8 mouse cellular contexts compared by ENCODE assay signal in the genomic region with DNA sequence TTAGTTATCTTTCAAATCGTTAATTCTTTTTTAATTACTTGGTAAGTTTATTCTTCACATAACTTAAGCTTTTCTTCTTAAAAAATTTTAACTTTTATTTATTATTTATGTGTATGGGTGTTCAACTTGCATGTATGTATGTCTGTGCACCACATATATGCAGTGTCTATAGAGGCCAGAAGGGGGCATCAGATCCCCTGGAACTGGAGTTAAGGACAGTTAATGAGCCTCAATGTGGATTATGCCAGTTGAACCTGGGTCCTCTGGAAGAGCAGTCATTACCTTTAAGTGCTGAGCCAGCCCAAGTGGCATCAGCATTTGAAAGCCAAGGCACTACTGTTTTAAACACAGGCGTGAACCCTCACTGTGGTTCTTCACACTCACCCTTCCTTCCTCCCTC.
DNase-seq lines count a peak whose midpoint lies in the region; ATAC-seq lines count a peak whose summit lies in the region.

No protein-coding gene starts in this region.

- H3K4me1 ChIP-seq in intestine, embryonic 14.5 days (replicated peaks; ENCODE audit: control insufficient read depth, insufficient read depth, low read length), result no peaks in the 10 kb centered on the region
- no peaks in the 10 kb centered on the region for H3K4me1 ChIP-seq in liver, embryonic 12.5 days

- H3K36me3 ChIP-seq in intestine, embryonic 14.5 days (ENCODE audit: control insufficient read depth, insufficient read depth, low read length), result no peaks in the 10 kb centered on the region
- no peaks in the 10 kb centered on the region for H3K36me3 ChIP-seq in liver, embryonic 12.5 days

- H3K9ac ChIP-seq in intestine, embryonic 14.5 days (ENCODE audit: low read length), result no peak overlapping the region
- H3K9ac ChIP-seq in liver, embryonic 12.5 days, result no peak overlapping the region

- peak; percentile 42 for DNase-seq in heart, postnatal 4 days
- DNase-seq in heart, adult 18-20 months, result no peak
- DNase-seq in Muller cell, postnatal 12 days (ENCODE audit: inconsistent ontology term), result peak; percentile 29
- peak; percentile 29 for DNase-seq in embryo, embryonic 9.5 days (ENCODE audit: extremely low spot score)
- no peak for DNase-seq in intestine, embryonic 14.5 days (ENCODE audit: low spot score)
- DNase-seq in right cerebral cortex, postnatal 4 days, result peak; percentile 38
- DNase-seq in gastrocnemius, postnatal 4 days (ENCODE audit: low spot score in 2 of 2), result no peak

- no peak overlapping the region for H3K4me3 ChIP-seq in intestine, embryonic 14.5 days (ENCODE audit: low read depth, low read length)
- H3K4me3 ChIP-seq in liver, embryonic 12.5 days, result no peak overlapping the region

- H3K27me3 ChIP-seq in intestine, embryonic 14.5 days (replicated peaks; ENCODE audit: control insufficient read depth, insufficient read depth, low read length), result no peaks in the 10 kb centered on the region
- H3K27me3 ChIP-seq in liver, embryonic 12.5 days (replicated peaks), result no peaks in the 10 kb centered on the region

- peak; percentile 55; the same call in 1 of the 2 replicates for ATAC-seq in intestine, embryonic 14.5 days (replicated peaks; ENCODE audit: low FRiP score, low TSS enrichment, low read depth)
- ATAC-seq in liver, embryonic 12.5 days, result 0 out of 2 replicates have a peak, but pooled peaks have one; percentile 46

- H3K9me3 ChIP-seq in intestine, embryonic 14.5 days (ENCODE audit: control insufficient read depth, low read length), result no peaks in the 10 kb centered on the region
- no peaks in the 10 kb centered on the region for H3K9me3 ChIP-seq in liver, embryonic 12.5 days (replicated peaks)

- H3K4me2 ChIP-seq in intestine, embryonic 14.5 days (ENCODE audit: low read length), result no peak overlapping the region
- no peak overlapping the region for H3K4me2 ChIP-seq in liver, embryonic 12.5 days

- WGBS in intestine, embryonic 14.5 days, result 23% methylated on average over 2 of the region's 2 CpGs
- 2% methylated on average over 2 of the region's 2 CpGs for WGBS in liver, embryonic 12.5 days (ENCODE audit: insufficient replicate concordance)

- no peak overlapping the region for H3K27ac ChIP-seq in intestine, embryonic 14.5 days (ENCODE audit: low read depth)
- H3K27ac ChIP-seq in liver, embryonic 12.5 days, result no peak overlapping the region

Comparison
In these comparisons a context has a peak if more than half of its experiments do, and no peak if none do; other contexts are left out.
1. DNase-seq: peak in heart, postnatal 4 days (single experiment), Muller cell, postnatal 12 days (single experiment), embryo, embryonic 9.5 days (single experiment) and right cerebral cortex, postnatal 4 days (single experiment); none in heart, adult 18-20 months (0 of 2), intestine, embryonic 14.5 days (single experiment) and gastrocnemius, postnatal 4 days (0 of 2).